Mouse (Mus musculus) ES-E14 (cell line): ENCODE results near the gene Med9. TPM values are rescaled to one million over a fixed set of nuclear protein-coding genes. Genes with fewer than 3 reads are reported as not detected.

Experiments used
- DNase-seq: peaks from one replicate; pipeline ENCODE4 v3.0.0-alpha.2; 2013; ENCODE audit warnings: low read depth, low spot score
- H3K27ac ChIP-seq: 2 replicates; pipeline ENCODE4 v1.5.1; 2012; ENCODE audit warnings: low read depth, mild to moderate bottlenecking, low read length, moderate library complexity, mixed read lengths; ENCODE audit not compliant: poor library complexity, insufficient read depth, severe bottlenecking
- H3K36me3 ChIP-seq: 2 replicates; pipeline ENCODE4 v1.6.1; 2012; ENCODE audit warnings: mild to moderate bottlenecking, low read length, moderate library complexity, mixed read lengths; ENCODE audit not compliant: control insufficient read depth, poor library complexity, insufficient read depth, severe bottlenecking
- H3K4me1 ChIP-seq, 2 experiments: fragments of 150-350 bp in 1 of 2; sonication (generic) in 1 of 2; 2 replicates each; pipeline ENCODE4 v1.6.1; 2012; ENCODE audit warnings: low read length in 2 of 2, mild to moderate bottlenecking in 1 of 2, mixed read lengths in 1 of 2; ENCODE audit not compliant: control insufficient read depth in 2 of 2, insufficient read depth in 2 of 2, poor library complexity in 1 of 2
- H3K4me3 ChIP-seq, 2 experiments: fragments of 150-350 bp in 1 of 2; sonication (generic) in 1 of 2; 2 replicates each; pipeline ENCODE4 v1.5.1; 2012; ENCODE audit warnings: low read length in 2 of 2, low read depth in 1 of 2, mild to moderate bottlenecking in 1 of 2, mixed read lengths in 1 of 2; ENCODE audit not compliant: insufficient read depth in 1 of 2, poor library complexity in 1 of 2, severe bottlenecking in 1 of 2
- H3K9ac ChIP-seq: 2 replicates; pipeline ENCODE4 v1.6.1; 2012; ENCODE audit warnings: low read depth, mild to moderate bottlenecking, low read length, mixed read lengths; ENCODE audit not compliant: poor library complexity, insufficient read depth, severe bottlenecking
- H3K9me3 ChIP-seq: fragments of 150-350 bp; sonication (generic); 2 replicates; pipeline ENCODE4 v1.6.1; 2012; ENCODE audit warnings: low read depth, mild to moderate bottlenecking, low read length; ENCODE audit not compliant: control insufficient read depth, insufficient read depth
- CHD2 ChIP-seq: IDR thresholded peaks from 2 replicates; pipeline ENCODE4 v1.6.1; 2014; ENCODE audit warnings: mild to moderate bottlenecking, low read depth, low read length, inconsistent platforms
- HCFC1 ChIP-seq: IDR thresholded peaks from 2 replicates; pipeline ENCODE4 v1.6.1; 2012; ENCODE audit warnings: low read length, inconsistent platforms, borderline replicate concordance; ENCODE audit not compliant: insufficient read depth
- MAFK ChIP-seq: IDR thresholded peaks from 2 replicates; pipeline ENCODE4 v1.6.1; 2014; ENCODE audit warnings: mild to moderate bottlenecking, low read depth, low read length, inconsistent platforms; ENCODE audit not compliant: insufficient read depth
- ZC3H11A ChIP-seq: IDR thresholded peaks from 2 replicates; pipeline ENCODE4 v1.6.1; 2012; ENCODE audit warnings: low read depth, mild to moderate bottlenecking, inconsistent platforms, low read length, borderline replicate concordance
- ZNF384 ChIP-seq: IDR thresholded peaks from 2 replicates; pipeline ENCODE4 v1.6.1; 2012; ENCODE audit warnings: low read depth, low read length, inconsistent platforms
- in situ Hi-C, 2 experiments: fragments of 600-800 bp; cut with MboI; formaldehyde crosslinking; loops; one replicate each; pipeline ENCODE4 v1.15.1; 2025; ENCODE audit warnings: low sequenced_read_pairs in 2 of 2, inconsistent platforms in 1 of 2; ENCODE audit not compliant: unreplicated experiment in 2 of 2
- total RNA-seq: library from RNA; depleted of rRNA; stranded (reverse); fragments of 300-350 nt; gene quantifications from 2 replicates; pipeline ENCODE4 v1.2.3, GENCODE M21; 2012

Med9 gene
- total RNA-seq, 1 experiment: 22.9 TPM

- Histone ChIP-seq H3K27ac (no peak overlapping the region), H3K9me3 (no peaks in the 10 kb centered on the region), H3K4me3 (no peak overlapping the region), H3K4me1 (peaks cover 0 to 2% of the 10 kb centered on the region in 2 experiments; a peak in 1 of 4 replicates), H3K9ac (no peak overlapping the region), H3K36me3 (no peaks in the 10 kb centered on the region)
- in situ Hi-C loops: no loop called here
- TF ChIP-seq MAFK: no peak
- TF ChIP-seq HCFC1: no peak
- no peak for TF ChIP-seq CHD2
- no peak for TF ChIP-seq ZNF384
- TF ChIP-seq ZC3H11A: no peak
- DNase-seq: no peak
Measured at GRCm38 (mm10) chr11:59918014-59918413, 30.0 kb upstream of the Med9 start.

GRCm38 (mm10) chr11:59919401-59919800 is 28.6 kb upstream of the Med9 start:
- H3K9ac ChIP-seq: no peak overlapping the region
- H3K27ac ChIP-seq: no peak overlapping the region
- H3K4me3 ChIP-seq: no peak overlapping the region
- no peaks in the 10 kb centered on the region for H3K9me3 ChIP-seq
- no peak for DNase-seq
- in situ Hi-C loops: no loop called here
- peaks cover 0 to 2% of the 10 kb centered on the region in 2 experiments; a peak in 1 of 4 replicates for H3K4me1 ChIP-seq
- TF ChIP-seq ZC3H11A (no peak), CHD2 (no peak), MAFK (no peak), HCFC1 (no peak), ZNF384 (no peak)
- H3K36me3 ChIP-seq: no peaks in the 10 kb centered on the region

- Histone ChIP-seq H3K36me3 (no peaks in the 10 kb centered on the region), H3K27ac (no peak overlapping the region), H3K9ac (no peak overlapping the region), H3K4me3 (no peak overlapping the region), H3K4me1 (peaks cover 0 to 2% of the 10 kb centered on the region in 2 experiments; a peak in 1 of 4 replicates), H3K9me3 (no peaks in the 10 kb centered on the region)
- no peak for TF ChIP-seq ZC3H11A
- DNase-seq: no peak
- in situ Hi-C loops: no loop called here
Measured at GRCm38 (mm10) chr11:59920331-59920730, 27.7 kb upstream of the Med9 start.

GRCm38 (mm10) chr11:59921265-59921664 is 26.7 kb upstream of the Med9 start:
- TF ChIP-seq CHD2: no peak
- no peak for TF ChIP-seq ZC3H11A
- no peak for TF ChIP-seq HCFC1
- no peak for TF ChIP-seq MAFK
- TF ChIP-seq ZNF384: no peak
- peak; percentile 75 for DNase-seq
- 0 out of 2 replicates have a peak overlapping the region, but pooled peaks have one; percentile 42 for H3K9ac ChIP-seq
- H3K27ac ChIP-seq: no peak overlapping the region
- H3K9me3 ChIP-seq: no peaks in the 10 kb centered on the region
- H3K4me3 ChIP-seq: peak overlapping the region in 1 of 2 experiments; percentile 45; a peak in 2 of 4 replicates
- H3K4me1 ChIP-seq: peaks cover 0 to 2% of the 10 kb centered on the region in 2 experiments; a peak in 1 of 4 replicates
- H3K36me3 ChIP-seq: no peaks in the 10 kb centered on the region
- in situ Hi-C loops: no loop called here

- DNase-seq: no peak
- H3K4me3 ChIP-seq: no peak overlapping the region
- H3K36me3 ChIP-seq: no peaks in the 10 kb centered on the region
- H3K27ac ChIP-seq: no peak overlapping the region
- no peaks in the 10 kb centered on the region; a peak in 1 of 4 replicates for H3K4me1 ChIP-seq
- no peaks in the 10 kb centered on the region for H3K9me3 ChIP-seq
- H3K9ac ChIP-seq: no peak overlapping the region
- TF ChIP-seq ZC3H11A: no peak
- no peak for TF ChIP-seq CHD2
- TF ChIP-seq HCFC1: no peak
- TF ChIP-seq ZNF384: no peak
- in situ Hi-C loops: no loop called here
Measured at GRCm38 (mm10) chr11:59930031-59930430, 18.0 kb upstream of the Med9 start.
